Mouse (Mus musculus) lung, postnatal 0 days (tissue): Measurements from ENCODE around the gene Trip11.
A peak's percentile ranks its signal among the peaks of the same experiment; 100 is the strongest.

ENCODE experiments used
- CTCF ChIP-seq: IDR thresholded peaks from 2 replicates; pipeline ENCODE4 v1.5.1; 2016; ENCODE audit warnings: antibody characterized with exemption, mild to moderate bottlenecking
- EP300 ChIP-seq: IDR thresholded peaks from 2 replicates; pipeline ENCODE4 v1.6.1; 2016; ENCODE audit warnings: antibody characterized with exemption, mild to moderate bottlenecking, control low read depth

GRCm38 (mm10) chr12:101789767-101790166 lies 123.3 kb downstream of the Trip11 start:
- TF ChIP-seq EP300 (0 out of 2 replicates have a peak, but pooled peaks have one; percentile 1), CTCF (no peak)
